8 mouse cellular contexts compared by ENCODE assay signal in genomic region chr7:145030635-145031141, GRCm38 (mm10).
A peak's percentile ranks its signal among the peaks of the same experiment; 100 is the strongest.
DNase-seq lines count a peak whose midpoint lies in the region; ATAC-seq and TF ChIP-seq lines count a peak whose summit lies in the region.

No protein-coding gene starts in this region.

- DNase-seq in CH12.LX (ENCODE audit: extremely low read depth), result peak; percentile 22
- peak; percentile 10 for DNase-seq in cerebellum, adult 9-10 months
- peak; percentile 46 to 80 for DNase-seq in frontal cortex, adult 2 months (ENCODE audit: extremely low spot score in 1 of 2, low spot score in 1 of 2)
- peak; percentile 35 for DNase-seq in layer of hippocampus, adult 9-10 months (ENCODE audit: low spot score)
- DNase-seq in lung, adult 2 months, result peak; percentile 74
- peak; percentile 80 for DNase-seq in thymus, postnatal 14 days

- TF ChIP-seq POLR2A in CH12.LX (IDR thresholded peaks at IDR 0.05; ENCODE audit: low read depth, low read length), result no peak
- no peak for TF ChIP-seq POLR2A in lung, adult 2 months (IDR thresholded peaks at IDR 0.05; ENCODE audit: borderline replicate concordance, extremely low read depth, low read depth, low read length)

- dilution Hi-C loops in CH12.LX (cut with MboI; ENCODE audit: extremely low pct_ligation_motif_present, extremely low pct_unique_long_range_greater_than_20kb, low sequenced_read_pairs), result no loop called here

- in situ Hi-C loops in CH12.LX (cut with MboI; ENCODE audit: low pct_ligation_motif_present, low pct_unique_long_range_greater_than_20kb, low sequenced_read_pairs), result no loop called here

- 1% methylated on average over 22 of the region's 22 CpGs for WGBS in lung, adult 2 months
- WGBS in neural tube, embryonic 15.5 days, result under 1% methylated on average over 22 of the region's 22 CpGs

- no peaks in the 10 kb centered on the region for H3K79me2 ChIP-seq in CH12.LX (replicated peaks; ENCODE audit: control insufficient read depth, extremely low read depth, insufficient read depth, poor library complexity, severe bottlenecking)

- TF ChIP-seq CTCF in CH12.LX (conservative IDR thresholded peaks at IDR 0.05 in 1 of 2, IDR thresholded peaks at IDR 0.05 in 1 of 2; ENCODE audit: low read depth in 2 of 2, low read length in 2 of 2), result no peak
- TF ChIP-seq CTCF in lung, adult 2 months (IDR thresholded peaks at IDR 0.05; ENCODE audit: insufficient read depth, low read length), result no peak

- no peak overlapping the region for H3K4me3 ChIP-seq in CH12.LX (replicated peaks in 1 of 3; ENCODE audit: low read depth in 2 of 3, low read length in 2 of 3, poor library complexity in 1 of 3)
- H3K4me3 ChIP-seq in lung, adult 2 months (replicated peaks; ENCODE audit: extremely low read depth, low read depth, low read length), result peak overlapping the region; percentile 37
- H3K4me3 ChIP-seq in neural tube, embryonic 15.5 days (replicated peaks), result peak overlapping the region; percentile 41

- TF ChIP-seq EP300 in CH12.LX (IDR thresholded peaks at IDR 0.05; ENCODE audit: low read length), result no peak

- no peak overlapping the region for H3K9ac ChIP-seq in CH12.LX (ENCODE audit: insufficient read depth, low read depth)
- peak overlapping the region; percentile 43 for H3K9ac ChIP-seq in neural tube, embryonic 15.5 days (replicated peaks)

- no peaks in the 10 kb centered on the region for H3K9me3 ChIP-seq in CH12.LX (replicated peaks; ENCODE audit: low read length)
- H3K9me3 ChIP-seq in neural tube, embryonic 15.5 days (replicated peaks), result no peaks in the 10 kb centered on the region

- peak; percentile 60 to 65 for ATAC-seq in hematopoietic stem cell, adult 5-6 weeks (replicated peaks in 1 of 2; ENCODE audit: insufficient read depth in 1 of 2, low FRiP score in 2 of 2, low TSS enrichment in 1 of 2, low read depth in 1 of 2, poor library complexity in 2 of 2, severe bottlenecking in 2 of 2)
- ATAC-seq in neural tube, embryonic 15.5 days (ENCODE audit: low FRiP score), result peak; percentile 96

- H3K4me2 ChIP-seq in CH12.LX (ENCODE audit: insufficient read depth, low read depth, poor library complexity, severe bottlenecking), result peak overlapping the region; percentile 18; the same call in 1 of the 2 replicates
- peak overlapping the region; percentile 85 for H3K4me2 ChIP-seq in neural tube, embryonic 15.5 days

- no peaks in the 10 kb centered on the region for H3K36me3 ChIP-seq in CH12.LX (replicated peaks in 1 of 2; ENCODE audit: control insufficient read depth in 1 of 2, insufficient read depth in 1 of 2, low read length in 1 of 2)
- no peaks in the 10 kb centered on the region for H3K36me3 ChIP-seq in neural tube, embryonic 15.5 days

- peaks cover 16 to 54% of the 10 kb centered on the region in 2 experiments for H3K4me1 ChIP-seq in CH12.LX (ENCODE audit: control insufficient read depth in 1 of 2, insufficient read depth in 2 of 2)
- H3K4me1 ChIP-seq in lung, adult 2 months (ENCODE audit: control insufficient read depth, insufficient read depth, low read length), result peaks cover 10% of the 10 kb centered on the region
- peaks cover 14% of the 10 kb centered on the region for H3K4me1 ChIP-seq in neural tube, embryonic 15.5 days

- H3K27me3 ChIP-seq in CH12.LX (replicated peaks), result peaks cover 56% of the 10 kb centered on the region
- H3K27me3 ChIP-seq in neural tube, embryonic 15.5 days (replicated peaks), result peaks cover 13% of the 10 kb centered on the region

- no peak overlapping the region for H3K27ac ChIP-seq in CH12.LX (ENCODE audit: insufficient read depth, low read depth)
- H3K27ac ChIP-seq in neural tube, embryonic 15.5 days (replicated peaks), result no peak overlapping the region

- TF ChIP-seq RAD21 in CH12.LX (IDR thresholded peaks at IDR 0.05; ENCODE audit: low read depth, low read length), result no peak

TF ChIP-seq in CH12.LX, 34 proteins besides CTCF, POLR2A, EP300 and RAD21:
- peak; percentile 41; the same call in 1 of the 2 replicates for TF ChIP-seq IRF4 (IDR thresholded peaks at IDR 0.05; ENCODE audit: low read depth, low read length)
- no peak for TF ChIP-seq MAX (IDR thresholded peaks at IDR 0.05; ENCODE audit: low read length)
- no peak for TF ChIP-seq SIN3A (IDR thresholded peaks at IDR 0.05; ENCODE audit: low read length)
- TF ChIP-seq NRF1 (IDR thresholded peaks at IDR 0.05; ENCODE audit: low read depth, low read length), result no peak
- TF ChIP-seq RCOR1 (conservative IDR thresholded peaks at IDR 0.05; ENCODE audit: low read depth, low read length), result no peak
- TF ChIP-seq MYC (IDR thresholded peaks at IDR 0.05; ENCODE audit: low read depth, low read length), result no peak
- TF ChIP-seq MAZ (IDR thresholded peaks at IDR 0.05; ENCODE audit: low read depth, low read length), result no peak
- TF ChIP-seq ZNF384 (IDR thresholded peaks at IDR 0.05; ENCODE audit: low read depth, low read length), result no peak

Comparison
In these comparisons a context has a peak if more than half of its experiments do, and no peak if none do; other contexts are left out.
1. DNase-seq: peak in every context shown above with its lines; median percentile 80 in thymus, postnatal 14 days; 74 in lung, adult 2 months; 63 in frontal cortex, adult 2 months; 35 in layer of hippocampus, adult 9-10 months; 22 in CH12.LX; 10 in cerebellum, adult 9-10 months.
2. H3K4me3 ChIP-seq: peak in lung, adult 2 months (single experiment) and neural tube, embryonic 15.5 days (single experiment); none in CH12.LX (0 of 3).